Mouse (Mus musculus) gastrocnemius, adult 2 months (tissue): ENCODE measurements at regions not wholly inside any gene's neighbourhood (a gene's known extent, or its start where the extent isn't known, plus 50 kb on each side); places are given as distances from the start of the nearest gene placed in this dataset.
A peak's percentile ranks its signal among the peaks of the same experiment; 100 is the strongest.

Experiments
- DNase-seq: peaks from one replicate; pipeline ENCODE4 v3.0.0; 2022
- H3K27ac ChIP-seq: fragments of 200-600 bp; 2 replicates; pipeline ENCODE4 v1.8.1; 2022; ENCODE audit warnings: mild to moderate bottlenecking
- H3K4me3 ChIP-seq: fragments of 200-600 bp; 2 replicates; pipeline ENCODE4 v1.8.1; 2022; ENCODE audit warnings: mild to moderate bottlenecking, moderate library complexity
- CTCF ChIP-seq: fragments of 200-600 bp; IDR thresholded peaks from 2 replicates; pipeline ENCODE4 v1.8.1; 2022; ENCODE audit warnings: antibody characterized with exemption, mild to moderate bottlenecking, moderate library complexity
- intact Hi-C: fragments of 180-260 bp; cut with DNase I; formaldehyde crosslinking; loops from one replicate; pipeline ENCODE4 v1.15.1; 2025

DNA sequence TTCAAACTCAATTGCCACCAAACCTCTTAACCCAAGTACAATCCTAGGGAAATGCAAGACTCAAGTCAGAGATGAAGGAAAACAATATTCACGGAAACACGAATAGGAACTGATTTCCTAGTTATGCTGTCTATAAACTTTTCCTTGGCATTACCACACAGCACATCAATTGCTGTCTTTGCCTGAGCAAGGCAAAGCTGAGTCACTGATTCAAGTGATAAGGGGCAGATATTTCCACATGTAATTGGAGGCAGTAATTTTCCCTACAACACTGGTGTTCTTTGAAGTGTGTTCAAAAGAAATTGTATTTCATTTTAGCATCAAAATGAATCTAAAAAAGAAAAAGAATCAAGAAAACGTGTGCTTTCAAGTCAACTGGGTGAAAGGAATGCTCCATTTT lies 230.1 kb upstream of the Nectin3 start:
- TF ChIP-seq CTCF: no peak
- DNase-seq: no peak
- intact Hi-C loops: no loop called here
- no peak overlapping the region for H3K27ac ChIP-seq
- H3K4me3 ChIP-seq: no peak overlapping the region

DNA sequence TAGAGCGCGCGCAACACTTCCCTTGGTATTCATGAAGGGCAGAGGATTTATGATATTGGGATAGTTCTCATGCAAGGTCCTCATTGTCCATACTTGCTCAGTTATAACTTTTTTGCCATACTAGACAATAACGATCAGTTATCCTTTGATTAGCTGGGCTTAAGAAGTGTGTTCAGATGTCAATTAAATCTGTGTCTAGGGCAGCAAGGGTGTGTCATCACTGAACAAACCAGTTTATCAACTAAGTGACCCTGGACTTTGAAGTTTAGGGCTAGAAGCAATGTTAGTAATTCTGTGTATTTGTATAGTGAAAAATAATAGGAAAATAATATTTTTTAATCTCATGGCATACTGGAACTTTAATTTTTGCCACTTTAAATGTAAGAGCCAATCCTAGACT lies 225.3 kb upstream of the Nectin3 start:
- no peak for DNase-seq
- intact Hi-C loops: no loop called here
- no peak for TF ChIP-seq CTCF
- no peak overlapping the region for H3K4me3 ChIP-seq
- no peak overlapping the region for H3K27ac ChIP-seq

DNA sequence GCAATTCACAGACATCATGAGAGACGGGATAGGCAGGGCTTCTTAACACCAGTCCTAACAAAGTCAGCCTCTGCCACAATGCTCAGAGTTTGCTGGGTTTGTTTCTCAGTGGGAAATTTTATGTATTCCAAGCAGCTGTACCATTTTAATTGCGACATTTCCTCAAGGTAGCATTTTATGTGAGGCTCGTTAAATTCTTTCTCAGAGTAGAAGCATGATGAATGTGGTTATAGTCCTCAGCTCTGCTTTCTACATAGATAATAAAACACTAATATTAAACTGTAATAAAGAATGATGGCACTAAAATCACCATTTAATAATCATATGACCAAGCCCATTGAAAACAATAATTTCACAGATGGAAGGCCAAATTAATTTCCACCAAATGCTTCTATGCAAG lies 181.5 kb upstream of the Nectin3 start:
- no peak overlapping the region for H3K4me3 ChIP-seq
- no peak overlapping the region for H3K27ac ChIP-seq
- DNase-seq: no peak
- intact Hi-C loops: no loop called here
- TF ChIP-seq CTCF: no peak

DNA sequence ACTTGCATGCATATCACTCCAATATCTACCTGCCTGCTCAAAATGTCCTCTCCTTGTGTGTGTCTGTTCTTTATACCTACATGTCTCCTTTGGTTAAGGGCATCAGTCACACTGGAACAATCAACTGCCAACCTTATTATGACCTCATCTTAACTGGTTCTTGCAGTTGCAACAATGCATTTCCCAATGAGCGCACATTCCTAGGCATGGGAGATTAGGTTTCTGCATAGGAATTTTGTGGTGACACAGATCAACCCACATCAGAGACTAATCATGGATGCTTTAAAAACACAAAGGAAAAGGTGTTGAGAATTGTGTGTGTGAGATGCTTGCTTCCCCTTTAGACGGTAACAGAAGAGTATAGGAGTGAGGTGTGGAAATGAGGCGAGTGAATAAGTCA lies 171.3 kb upstream of the Nectin3 start:
- no peak for DNase-seq
- no peak for TF ChIP-seq CTCF
- H3K27ac ChIP-seq: no peak overlapping the region
- intact Hi-C loops: no loop called here
- no peak overlapping the region for H3K4me3 ChIP-seq

DNA sequence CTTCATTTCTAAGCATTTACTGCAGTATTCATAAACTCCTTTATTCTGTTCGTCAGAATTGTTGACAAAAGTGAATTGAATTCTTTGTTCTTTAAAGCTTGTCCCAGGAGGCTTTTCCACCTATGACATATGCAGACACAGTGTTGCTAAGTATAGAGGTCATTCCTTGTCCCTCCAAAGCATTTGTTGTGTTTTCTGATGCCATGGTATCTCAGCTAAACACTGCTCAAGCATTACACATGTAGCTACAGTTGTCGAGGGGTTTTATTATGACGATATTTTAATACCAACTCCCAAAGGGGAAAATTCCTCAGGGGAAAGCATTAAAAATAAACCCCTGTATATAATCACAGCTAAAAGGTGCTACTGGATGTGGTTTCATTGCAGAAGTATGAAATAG lies 167.2 kb upstream of the Nectin3 start:
- H3K27ac ChIP-seq: no peak overlapping the region
- H3K4me3 ChIP-seq: no peak overlapping the region
- intact Hi-C loops: no loop called here
- no peak for TF ChIP-seq CTCF
- no peak for DNase-seq

DNA sequence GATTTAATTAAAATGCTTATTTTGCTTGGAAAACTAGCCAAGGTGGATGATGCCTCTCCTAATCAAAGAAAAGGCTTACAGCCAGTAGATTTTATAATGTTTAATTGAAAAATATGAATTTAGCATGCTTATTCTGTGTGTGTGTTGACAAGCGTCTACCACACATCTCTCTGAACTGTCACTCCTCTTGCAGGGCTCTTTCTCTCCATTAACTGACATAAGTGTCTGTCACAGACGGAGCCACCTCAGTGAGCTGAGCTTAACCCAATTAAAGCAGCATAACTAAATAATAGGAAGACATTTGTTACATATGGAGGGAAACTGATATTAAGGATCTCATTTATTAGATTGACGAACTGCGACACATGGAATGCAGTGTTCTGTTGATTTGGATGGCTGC lies 164.7 kb upstream of the Nectin3 start:
- no peak for DNase-seq
- no peak overlapping the region for H3K27ac ChIP-seq
- TF ChIP-seq CTCF: no peak
- H3K4me3 ChIP-seq: no peak overlapping the region
- intact Hi-C loops: no loop called here

DNA sequence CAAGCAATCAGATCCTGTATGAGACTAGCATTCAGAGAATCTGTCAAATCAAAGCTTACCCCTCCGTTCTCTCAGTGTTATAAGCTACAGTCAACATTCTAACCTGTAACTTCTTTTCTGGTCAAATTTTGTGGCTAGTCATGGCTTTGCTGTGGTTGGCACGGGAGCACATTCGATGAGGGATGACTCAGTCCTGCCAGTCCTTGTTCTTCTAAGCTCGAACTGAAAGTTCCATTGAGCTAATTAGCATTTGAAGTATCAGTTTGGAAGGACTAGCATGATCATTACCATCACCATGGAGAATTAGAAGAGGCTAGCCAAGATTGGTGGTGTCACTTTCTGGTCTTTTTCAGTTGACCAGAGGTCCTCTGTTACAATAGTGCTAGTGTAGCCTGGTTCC lies 156.7 kb upstream of the Nectin3 start:
- no peak for TF ChIP-seq CTCF
- intact Hi-C loops: no loop called here

DNA sequence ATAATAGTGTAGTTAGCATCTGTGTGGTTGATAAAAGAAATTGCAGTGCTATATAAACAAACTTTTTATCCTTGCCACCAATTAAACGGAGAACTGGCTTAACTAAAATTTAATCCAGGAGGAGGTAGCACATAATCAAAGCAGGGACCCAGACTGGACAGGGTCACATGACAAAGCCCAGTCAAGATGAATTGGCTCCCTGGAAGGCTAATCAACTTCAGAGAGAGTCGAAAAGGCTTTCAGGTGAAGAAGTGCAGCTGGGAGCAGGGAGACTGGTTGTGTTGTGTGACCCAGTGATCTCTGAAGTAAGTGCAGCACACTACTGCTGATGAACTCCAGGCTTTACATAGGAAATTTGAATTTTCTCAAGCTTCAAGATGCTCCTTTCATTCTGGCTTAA lies 127.5 kb upstream of the Nectin3 start:
- H3K27ac ChIP-seq: no peak overlapping the region
- H3K4me3 ChIP-seq: no peak overlapping the region
- TF ChIP-seq CTCF: no peak
- DNase-seq: no peak
- intact Hi-C loops: no loop called here

More for the DNA sequence above, 156.7 kb upstream of the Nectin3 start:
- DNase-seq: no peak
- no peak overlapping the region for H3K27ac ChIP-seq
- H3K4me3 ChIP-seq: no peak overlapping the region

DNA sequence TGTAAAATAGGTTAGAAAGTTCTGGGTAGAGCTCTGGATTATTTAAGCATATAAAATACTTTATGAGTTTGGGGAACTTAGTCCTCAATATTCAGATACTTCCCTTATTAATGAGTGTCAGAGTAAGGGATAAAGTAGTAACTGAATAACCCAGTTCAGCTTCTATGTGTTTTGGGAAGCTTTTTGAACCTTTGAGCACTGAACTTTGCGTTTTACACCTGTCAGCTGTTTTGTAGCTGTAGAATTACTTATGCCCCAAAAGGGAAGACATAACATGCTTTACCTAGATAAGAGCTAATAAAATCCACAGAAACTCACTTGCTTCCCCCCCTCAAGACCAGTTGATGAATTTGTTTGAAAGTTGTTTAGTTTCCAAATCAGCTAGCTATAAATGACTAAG lies 124.9 kb upstream of the Nectin3 start:
- intact Hi-C loops: no loop called here
- no peak for TF ChIP-seq CTCF
- Histone ChIP-seq H3K27ac (no peak overlapping the region), H3K4me3 (no peak overlapping the region)
- no peak for DNase-seq

DNA sequence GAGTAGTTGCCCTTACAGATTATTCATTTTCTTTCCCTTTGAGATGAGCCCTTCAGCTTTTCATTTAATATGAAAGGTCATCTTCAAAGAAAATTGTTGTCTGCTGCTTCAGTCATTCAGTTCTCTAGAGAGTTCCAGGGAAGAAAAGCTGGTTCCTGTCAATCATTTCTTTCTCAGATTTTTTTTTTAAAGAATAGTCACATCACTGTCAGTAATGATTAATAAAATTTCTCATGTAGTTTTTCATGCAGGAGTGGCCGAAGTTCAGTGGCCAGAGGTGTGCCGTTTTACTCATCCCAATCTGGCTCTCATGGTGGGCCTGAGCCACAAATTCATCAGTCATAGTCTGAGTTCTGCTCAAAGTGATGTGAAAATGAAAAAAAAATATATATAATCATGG lies 121.5 kb upstream of the Nectin3 start:
- intact Hi-C loops: no loop called here
- Histone ChIP-seq H3K4me3 (no peak overlapping the region), H3K27ac (peak overlapping the region; percentile 84)
- DNase-seq: no peak
- TF ChIP-seq CTCF: no peak

DNA sequence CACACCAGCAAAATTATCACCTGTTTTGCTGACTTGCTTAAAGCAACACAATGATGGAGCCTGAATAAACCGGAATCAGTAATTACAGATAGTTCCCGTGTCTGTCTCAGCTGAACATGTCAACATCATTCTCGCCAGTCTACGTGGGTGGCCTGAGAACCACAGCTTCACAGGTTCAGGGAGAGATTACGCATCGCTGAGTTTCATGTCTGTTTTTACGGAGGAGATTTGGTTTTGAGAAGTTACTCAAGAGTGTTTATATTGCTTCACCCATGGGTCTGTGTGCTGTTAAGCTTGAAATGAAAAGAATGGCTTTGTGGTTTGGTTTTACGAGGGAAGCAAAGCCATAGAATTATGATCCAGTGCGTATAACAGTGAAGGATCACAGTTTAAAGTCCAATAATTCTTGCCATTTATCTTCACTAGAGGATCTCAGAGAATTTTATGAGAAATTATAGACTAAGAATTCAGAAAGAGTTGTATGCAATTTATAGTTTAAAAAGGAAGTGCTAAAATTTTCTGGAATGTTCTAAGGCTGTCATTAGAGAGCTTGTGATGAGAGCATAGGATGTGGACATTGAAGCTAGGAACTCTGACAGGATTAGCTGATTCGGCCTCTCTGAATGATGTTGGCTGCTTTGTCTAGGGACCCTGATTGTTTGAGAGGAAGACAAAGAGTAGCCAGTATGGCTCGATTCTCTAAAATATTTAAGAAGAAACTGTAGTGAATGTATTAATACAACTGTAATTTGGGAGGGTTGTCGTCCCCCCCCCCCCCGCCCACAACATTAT lies 119.4 kb upstream of the Nectin3 start:
- TF ChIP-seq CTCF: no peak
- DNase-seq: no peak
- intact Hi-C loops: no loop called here
- Histone ChIP-seq H3K4me3 (no peak overlapping the region), H3K27ac (no peak overlapping the region)

DNA sequence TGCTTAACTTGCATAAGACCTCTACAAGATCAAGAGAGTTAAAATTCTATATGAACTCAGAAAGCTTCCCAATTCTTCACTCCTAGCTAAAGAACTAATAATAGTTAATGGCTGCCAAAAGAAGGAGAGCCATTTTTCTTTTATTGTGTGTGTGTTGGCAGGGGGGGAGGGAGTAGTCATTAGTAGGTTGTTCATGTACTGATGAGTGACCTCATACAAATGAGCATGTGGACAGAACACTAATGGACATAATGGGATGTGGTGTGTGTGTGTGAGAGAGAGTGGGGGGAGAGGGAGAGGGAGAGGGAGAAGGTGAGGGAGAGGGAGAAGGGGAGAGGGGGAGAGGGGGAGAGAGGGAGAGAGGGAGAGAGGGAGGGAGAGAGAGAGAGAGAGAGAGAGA lies 118.3 kb upstream of the Nectin3 start:
- intact Hi-C loops: no loop called here
- TF ChIP-seq CTCF: no peak
- Histone ChIP-seq H3K4me3 (no peak overlapping the region), H3K27ac (no peak overlapping the region)
- no peak for DNase-seq

DNA sequence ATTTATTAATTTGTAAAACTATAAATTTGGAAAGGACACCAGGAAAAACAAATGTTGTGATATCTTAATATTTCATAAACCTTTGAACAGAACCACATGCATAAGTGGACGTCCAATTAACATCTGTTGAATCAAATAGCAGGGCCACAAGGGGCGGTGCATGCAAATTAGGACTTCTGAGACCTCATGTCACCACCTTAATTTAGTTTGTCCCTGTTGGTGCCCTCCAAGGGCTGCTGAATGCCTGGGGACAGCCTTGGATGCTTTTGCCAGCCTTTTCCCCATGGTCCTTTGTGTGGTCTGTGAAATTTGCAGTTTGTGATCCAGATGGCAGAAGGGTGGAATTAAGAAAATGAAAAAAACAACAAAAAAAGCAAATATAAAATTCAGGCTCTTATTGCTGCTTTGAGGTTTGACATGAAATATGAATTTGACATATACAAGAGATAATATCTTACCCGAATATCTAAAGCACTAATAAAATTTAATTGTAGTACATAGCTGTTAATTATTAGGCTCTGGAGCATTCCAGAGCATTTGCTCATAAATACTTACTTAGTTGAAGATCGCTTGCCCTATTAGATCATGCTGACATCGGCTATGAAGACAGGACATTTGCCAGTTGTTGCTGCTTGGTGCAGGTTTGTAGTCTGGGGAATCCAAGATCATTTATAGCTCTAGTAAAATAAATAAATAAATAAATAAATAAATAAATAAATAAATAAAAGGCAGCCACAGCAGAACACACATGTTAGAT lies 114.9 kb upstream of the Nectin3 start:
- TF ChIP-seq CTCF: no peak
- no peak for DNase-seq
- no peak overlapping the region for H3K4me3 ChIP-seq
- intact Hi-C loops: no loop called here
- H3K27ac ChIP-seq: no peak overlapping the region

DNA sequence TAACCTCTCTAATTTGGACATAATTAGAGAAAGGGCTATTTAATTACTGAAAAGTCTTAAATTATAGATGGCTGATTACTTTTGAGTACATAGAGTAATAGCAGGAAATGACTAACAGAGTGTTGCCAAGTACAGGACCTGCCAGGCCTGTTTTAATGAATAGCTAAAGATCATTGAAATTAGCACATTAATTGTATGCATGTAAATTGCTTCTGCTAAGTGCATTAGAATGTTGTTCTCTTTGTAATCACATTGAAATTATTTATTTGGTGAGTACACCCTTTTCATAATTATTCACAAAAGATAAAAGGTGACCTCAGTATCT lies 107.5 kb upstream of the Nectin3 start:
- H3K4me3 ChIP-seq: no peak overlapping the region
- H3K27ac ChIP-seq: no peak overlapping the region
- DNase-seq: no peak
- intact Hi-C loops: no loop called here
- no peak for TF ChIP-seq CTCF
